Mouse (Mus musculus): ENCODE data around the gene Gm28042.

- TF ChIP-seq EP300 (optimal IDR thresholded peaks at IDR 0.05) (no peak), CTCF (IDR thresholded peaks at IDR 0.05; ENCODE audit: low read depth) (peak; percentile 56)
Observed at GRCm38 (mm10) chr2:120026984-120027949, at the start of gene Gm28042, which contains the start of gene Jmjd7.

All from stomach, postnatal 0 days (tissue).